Mouse (Mus musculus) adrenal gland, adult 2 months (tissue): ENCODE results near the gene Alg11. TPM values are rescaled to one million over a fixed set of nuclear protein-coding genes. Genes with fewer than 3 reads are reported as not detected.

Experiments used
- DNase-seq: peaks from one replicate; pipeline ENCODE4 v3.0.0; 2021
- long read RNA-seq: library from polyadenylated mRNA; stranded (forward); transcript quantifications from one replicate; pipeline ENCODE4 v2.0.0, GENCODE M21; 2021
- polyA plus RNA-seq: library from polyadenylated mRNA; depleted of rRNA; stranded (reverse); fragments of >200 nt; gene quantifications from 2 replicates; pipeline ENCODE4 v1.2.3, GENCODE M21; 2012; rRNA removed
- total RNA-seq, 2 experiments: library from RNA; stranded (reverse); gene quantifications; 2 replicates each; pipeline ENCODE4 v1.2.3; 2021

Gene Alg11
- total RNA-seq, result 10 to 100 TPM; 36.3 to 36.7 TPM
- polyA plus RNA-seq, result 0.95 and 1.3 TPM in 2 replicates
- long read RNA-seq, full-length matches to known transcripts, result 5 of 5 reads
- long read RNA-seq, partial matches to known transcripts, result 0 of 5 reads
- long read RNA-seq, other reads (novel, unspliced or antisense), result 0 of 5 reads

DNA sequence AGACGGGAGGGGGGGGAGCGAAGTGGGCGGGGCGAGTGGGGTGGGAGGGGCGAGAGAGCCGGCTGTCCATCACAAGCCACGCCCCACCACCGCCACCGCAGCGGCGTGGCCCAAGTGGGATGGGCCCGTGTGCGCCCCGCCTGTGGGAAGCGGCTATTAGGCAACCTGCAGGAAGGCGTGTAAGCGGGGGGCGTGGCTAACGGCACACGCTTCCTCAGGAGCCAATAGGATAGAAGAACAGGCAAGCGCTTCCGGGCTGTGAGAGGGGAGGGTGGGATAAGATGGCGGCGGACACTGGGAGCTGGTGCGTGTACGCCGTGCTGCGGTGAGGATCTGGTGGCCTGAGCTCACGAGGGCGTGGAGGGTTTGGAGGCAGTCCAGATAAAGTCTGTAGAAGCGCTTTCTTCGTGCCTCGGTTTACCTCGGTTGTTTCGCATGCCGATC lies at the start of gene Alg11:
Gene Alg11 (plus strand): TSS at position 276 of the 444 bp plus-strand sequence.
- DNase-seq, result peak; percentile 98

DNA sequence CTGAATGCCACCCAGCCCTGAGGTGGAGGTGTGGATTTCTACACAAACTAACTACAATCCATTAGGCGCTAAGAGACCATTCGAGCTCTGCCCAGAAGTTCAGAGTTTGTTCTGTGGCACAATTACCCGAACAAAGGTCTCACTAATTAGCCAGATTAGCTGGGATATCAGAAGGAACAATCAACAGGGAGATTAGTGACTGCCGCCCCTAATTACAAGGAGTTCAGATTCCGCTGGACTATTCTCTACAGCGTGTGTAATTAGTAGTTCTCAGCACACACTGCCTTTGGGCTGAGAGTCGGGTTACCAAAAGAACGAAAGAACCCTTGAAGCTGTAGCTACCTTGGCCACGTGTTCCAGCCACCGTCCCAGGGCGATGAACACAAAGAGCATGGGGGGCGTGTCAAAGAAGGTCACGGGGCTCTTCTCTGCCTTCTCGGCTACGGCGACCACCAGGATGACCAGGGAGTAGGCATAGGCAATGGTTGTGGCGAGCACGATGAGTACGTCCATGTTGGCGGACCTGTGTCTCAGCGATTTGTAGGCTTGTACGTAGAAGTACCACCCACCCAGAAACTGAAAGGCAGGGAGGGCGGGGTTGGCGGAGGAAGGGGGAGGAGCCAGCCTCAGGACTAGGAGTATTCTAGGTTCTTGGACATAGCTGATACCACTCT lies 47.4 kb upstream of the Alg11 start:
- no peak for DNase-seq

DNA sequence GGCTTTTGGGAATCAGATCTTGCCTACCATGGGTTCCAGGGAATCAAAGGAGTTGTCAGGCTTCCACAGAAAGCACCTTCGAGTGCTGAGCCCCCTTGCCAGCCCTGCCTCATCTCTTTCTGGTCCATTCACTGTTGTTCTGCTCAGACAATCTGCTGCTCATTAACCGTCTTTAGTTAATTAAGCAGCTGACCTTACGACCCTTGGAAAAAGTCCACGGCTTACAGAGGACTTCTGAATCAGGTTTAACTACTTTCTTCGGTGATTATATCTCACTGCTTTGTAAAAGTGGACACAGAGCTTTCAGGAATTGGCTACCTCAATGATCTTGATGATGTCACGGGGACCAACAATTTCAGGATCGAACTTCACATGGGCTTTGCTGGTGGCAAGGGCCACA lies 42.8 kb upstream of the Alg11 start:
- DNase-seq, result no peak

DNA sequence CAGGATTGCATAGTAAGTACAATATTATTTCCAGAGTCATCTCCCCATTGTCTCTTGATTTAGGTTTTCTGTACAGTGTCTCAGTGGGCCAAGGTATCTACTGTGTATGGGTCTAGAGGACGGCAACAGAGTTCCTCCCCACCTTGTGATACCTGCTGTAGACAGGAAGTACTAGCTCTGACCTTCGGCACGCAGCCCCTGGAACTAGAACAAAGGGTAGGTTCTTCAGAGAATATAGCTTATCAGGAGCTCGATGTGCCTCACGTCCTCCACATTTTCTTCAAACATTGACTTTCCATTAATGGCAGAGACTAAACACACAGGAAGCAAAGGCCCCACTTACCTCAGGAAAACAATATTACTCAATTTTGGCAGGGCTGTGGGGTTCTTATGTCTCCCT lies 41.0 kb upstream of the Alg11 start:
- no peak for DNase-seq

DNA sequence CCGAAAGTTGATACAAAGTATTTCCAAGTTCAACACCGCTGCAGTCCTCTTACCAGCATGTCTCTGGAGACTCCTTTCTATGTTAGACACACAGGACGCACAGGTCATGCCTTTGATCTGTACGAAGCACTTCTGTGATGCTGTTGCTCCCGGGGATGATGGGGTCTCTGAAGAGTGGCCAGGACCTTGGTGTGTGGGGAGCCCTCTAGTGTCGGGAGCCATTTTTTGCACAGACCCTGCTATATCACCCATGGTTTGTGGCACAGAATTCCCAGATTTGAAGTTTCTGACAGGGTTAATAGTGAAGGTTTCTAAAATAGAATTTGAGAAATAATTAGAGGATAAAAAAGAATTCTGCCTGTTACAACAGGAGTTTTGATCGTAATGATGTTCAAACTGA lies 38.3 kb upstream of the Alg11 start:
- DNase-seq, result no peak

DNA sequence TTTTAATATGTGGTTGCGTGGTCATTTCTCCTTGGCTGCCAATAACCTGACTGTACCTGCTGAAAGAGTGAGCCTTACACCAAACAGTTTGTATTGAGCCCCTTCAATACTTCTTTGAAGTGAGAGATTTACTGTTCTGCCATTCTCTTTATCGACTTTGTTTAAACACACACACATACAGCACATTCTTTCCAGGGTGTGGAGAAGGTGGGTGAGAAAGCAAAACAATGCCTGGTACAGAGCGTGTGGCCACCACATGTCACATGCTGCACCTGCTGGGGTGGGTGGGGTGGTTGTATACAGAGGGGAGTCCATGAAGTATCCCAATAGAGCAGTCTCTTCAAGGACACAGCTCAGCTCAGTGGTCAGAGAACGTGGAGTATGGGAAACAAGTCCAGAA lies 35.3 kb upstream of the Alg11 start:
- no peak for DNase-seq

DNA sequence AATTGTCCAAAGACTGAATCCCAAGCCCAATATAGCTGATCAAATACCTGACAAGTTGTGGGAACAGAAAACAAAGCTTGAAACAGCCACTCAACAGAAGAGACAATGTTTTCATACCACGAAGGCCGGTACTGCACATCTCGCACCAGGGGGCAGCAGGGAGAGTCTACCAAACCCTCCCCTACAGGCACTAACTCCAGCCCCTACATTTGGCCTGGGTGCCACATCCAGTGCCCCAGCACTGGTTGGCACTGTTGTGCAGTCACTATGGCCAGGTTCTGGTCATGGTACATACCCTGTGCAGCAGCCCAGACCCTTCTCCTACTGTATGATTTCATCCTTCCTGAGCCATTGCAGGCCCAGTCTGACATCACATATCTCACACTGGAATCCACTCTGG lies 31.5 kb upstream of the Alg11 start:
- no peak for DNase-seq

DNA sequence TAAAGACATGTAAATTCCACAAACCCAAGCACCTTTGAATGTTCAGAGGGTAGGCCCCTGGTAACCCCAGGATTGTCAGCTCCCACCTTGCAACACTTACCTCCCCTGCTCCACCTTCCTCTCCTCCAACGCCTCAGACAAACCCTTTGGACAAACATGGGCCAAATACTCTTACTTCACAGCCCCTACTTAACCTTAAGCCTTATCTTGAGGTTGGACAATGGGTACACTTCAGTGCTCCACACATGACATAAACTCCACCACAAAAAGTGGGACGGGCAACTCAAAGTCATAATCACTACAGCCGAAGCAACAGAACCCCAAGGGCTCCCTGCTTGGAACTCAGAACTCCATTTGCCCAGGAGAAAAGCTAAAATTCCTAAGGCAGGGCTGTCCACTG lies 29.5 kb upstream of the Alg11 start:
- no peak for DNase-seq

DNA sequence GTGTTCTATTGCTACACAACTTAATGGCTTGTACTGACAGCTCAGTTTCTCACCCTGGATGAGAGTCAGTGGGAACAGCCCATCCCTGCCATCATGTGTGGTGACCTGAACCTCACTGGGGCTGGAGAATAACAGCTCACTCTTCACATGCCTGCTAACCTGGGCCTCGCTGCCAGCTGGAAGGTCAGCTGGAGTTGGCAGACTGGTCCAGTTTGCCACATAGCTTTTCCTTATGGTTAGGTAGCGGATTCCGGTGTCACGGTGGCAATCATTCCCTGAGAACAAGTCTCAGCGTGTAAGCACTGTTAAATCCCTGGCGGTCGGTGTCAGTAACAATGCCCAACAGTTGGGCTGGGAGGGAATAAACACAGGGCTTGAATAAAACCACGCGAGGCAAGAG lies 24.4 kb upstream of the Alg11 start:
- DNase-seq, result no peak

DNA sequence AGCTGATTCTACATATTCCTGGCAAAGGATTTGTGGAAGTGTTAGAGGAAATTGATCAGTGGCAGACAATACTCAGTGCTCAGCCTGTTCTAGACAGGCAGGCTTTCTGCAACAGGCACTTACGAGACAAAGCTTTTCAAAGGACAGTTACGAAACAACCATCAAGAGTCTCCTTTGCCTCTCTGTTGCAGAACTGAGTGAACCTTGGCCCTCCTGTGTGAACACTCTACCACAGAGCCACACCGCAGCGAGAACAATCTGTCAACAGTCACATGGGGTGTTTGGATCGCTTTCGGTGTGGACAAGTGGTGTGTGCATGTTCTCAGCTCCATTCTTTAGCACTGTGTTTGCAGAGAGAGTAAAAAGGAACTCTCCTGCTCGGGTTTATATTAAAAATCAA lies 23.5 kb upstream of the Alg11 start:
- DNase-seq, result no peak

DNA sequence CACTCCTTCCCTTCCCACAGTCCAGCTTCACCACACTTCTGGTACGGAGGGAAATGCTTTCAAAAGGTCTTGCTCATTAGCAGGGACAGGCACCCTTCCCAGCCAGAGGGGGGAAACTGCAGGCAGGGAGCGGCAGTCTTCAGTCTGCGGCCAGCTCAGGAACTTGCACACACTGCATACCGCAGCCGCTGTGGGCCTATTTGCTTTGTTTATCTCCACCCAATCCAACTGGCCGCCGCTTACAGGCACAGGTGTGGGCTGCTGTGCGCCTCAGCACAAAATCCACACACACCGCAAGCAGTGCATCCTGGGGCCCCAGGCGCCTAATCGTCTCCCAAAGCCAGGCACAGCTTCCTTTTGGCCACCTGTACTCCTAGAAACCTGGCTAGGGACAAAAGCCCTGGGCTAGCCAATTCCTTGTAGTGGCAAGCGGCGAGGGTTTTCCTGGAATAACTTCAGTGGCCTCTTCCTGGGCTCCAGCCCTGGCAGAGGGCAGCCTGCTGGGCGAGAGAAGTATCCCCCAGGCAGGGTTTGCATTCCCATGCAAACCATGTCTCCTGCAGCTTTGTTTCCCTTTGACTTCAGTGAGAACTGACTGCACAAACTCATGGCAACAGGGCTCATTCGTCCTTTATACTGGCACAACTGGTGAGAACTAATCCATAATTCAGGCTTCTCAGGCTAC lies 20.9 kb upstream of the Alg11 start:
- DNase-seq, result no peak

DNA sequence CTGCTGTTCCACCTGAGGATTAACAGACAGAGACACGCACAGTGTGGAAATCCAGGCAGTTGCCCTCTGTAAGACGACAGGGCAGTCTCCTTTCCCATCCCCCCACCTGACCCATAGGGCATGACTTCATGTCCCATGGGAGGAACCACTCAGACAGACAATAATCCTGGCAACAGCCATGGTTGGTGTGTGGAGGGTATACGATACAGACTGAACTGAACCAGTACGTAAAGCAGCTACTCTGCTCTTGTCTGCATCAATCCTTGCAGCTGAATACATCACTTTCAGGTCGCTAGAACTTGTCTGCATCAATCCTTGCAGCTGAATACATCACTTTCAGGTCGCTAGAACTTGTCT lies 20.4 kb upstream of the Alg11 start:
- no peak for DNase-seq

DNA sequence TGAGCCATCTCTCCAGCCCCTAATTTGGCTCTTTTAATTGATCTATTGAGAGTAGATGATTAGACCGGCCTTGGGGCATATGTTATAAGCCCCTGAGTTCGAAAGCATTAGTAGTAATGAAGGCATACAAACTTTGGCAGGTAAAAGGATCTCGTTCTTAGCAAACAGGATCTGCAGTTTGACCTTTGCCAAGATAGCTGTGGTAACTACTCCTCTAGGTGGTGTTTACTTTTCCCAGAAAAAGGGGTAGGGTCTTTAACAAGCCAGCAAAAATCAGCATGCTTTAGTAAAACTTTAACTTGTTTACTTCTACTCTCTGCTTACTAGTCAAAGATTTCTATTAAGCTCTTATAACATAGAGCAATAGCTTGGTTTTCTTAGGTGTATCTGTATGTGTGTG lies 18.0 kb upstream of the Alg11 start:
- no peak for DNase-seq

DNA sequence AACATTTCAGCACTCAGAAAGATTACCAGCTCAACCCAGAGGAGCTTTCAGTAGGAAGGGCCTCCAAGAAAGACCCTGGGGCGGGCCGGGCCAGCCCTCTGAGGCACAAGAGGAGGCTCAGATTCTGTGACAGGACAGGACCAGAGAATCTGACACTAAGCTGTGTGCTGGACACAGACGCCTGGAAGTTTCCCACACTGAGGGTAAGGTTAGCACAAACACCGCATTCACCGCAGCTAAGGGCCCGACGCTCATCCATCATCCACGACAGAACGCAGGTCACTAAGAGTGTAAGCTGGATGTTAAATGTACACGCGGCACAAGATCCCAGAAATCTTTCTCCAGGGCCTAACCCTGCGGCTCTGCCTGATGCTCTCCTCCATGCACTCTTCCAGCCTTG lies 16.8 kb upstream of the Alg11 start:
- no peak for DNase-seq

DNA sequence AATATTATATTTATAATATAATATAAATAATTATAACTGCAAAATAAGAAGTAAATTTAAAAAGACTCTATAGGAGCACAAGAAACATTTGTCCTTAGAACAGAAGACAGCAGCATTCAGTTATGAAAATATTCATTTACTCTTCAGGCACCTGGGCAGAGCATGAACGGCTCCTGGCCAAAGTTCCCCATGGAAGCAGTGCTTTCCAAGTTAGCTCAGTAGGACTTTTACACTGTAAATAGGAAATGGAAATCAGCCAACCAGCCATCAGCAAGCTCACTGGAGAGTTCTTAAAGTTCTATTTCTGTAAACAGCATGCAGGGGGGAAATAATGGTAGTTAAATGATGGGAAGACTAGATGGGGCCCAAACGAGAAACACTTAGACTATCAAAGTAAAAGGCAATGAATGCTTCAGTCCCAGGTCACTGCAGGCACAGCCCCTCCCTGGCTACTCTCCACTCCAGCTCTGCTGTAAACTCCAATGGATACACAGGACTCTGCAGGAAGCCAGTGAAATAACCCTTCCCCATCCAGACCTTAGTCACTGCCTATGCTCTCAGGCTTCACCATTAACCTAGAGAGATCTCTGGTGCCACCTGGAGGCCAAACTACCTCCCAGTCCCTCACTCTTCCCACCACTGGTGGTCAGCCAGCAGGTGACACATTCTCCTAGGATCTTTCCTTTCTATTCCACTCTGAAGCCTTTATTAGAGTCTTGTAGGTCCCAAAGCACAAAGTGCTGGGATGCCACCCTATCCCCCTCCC lies 12.6 kb upstream of the Alg11 start:
- DNase-seq, result peak; percentile 48

DNA sequence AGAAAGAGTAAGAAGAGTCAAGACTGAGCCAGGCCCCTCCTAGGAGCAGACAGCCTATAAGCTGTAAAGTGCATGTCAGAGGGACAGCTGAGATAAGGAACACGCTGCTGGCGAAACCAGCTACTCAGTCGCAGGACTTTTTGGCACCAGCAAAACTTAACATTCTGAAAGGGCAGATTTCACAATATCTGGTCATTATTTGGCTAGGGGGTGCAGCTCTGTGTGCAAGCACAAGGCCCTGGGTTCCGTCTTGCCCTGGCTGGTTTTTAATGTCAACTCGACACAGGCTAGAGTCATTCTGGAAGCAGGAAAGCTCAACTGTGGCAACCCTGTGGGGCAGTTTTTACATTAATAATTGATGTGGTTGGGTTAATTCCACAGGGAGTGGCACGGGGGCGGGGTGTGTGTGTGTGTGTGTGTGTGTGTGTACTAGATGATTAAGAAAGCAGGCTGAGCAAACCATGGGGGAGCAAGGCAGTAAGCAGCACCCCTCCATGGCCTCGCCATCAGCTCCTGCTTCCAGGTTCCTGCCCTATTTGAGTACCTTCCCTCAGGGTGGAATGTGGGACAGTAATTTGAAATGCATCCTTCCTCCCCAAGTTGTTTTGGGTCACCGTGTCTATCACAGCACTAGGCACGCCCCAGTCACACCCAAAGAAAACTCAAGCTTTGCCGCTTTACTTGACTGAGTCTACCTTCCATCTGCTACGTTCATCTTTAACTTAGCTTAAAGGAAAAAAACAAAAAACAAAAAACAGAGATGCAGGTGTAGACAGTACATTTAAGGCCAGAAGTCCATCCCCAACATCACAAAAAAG lies 5.6 kb upstream of the Alg11 start:
- peak; percentile 66 for DNase-seq

DNA sequence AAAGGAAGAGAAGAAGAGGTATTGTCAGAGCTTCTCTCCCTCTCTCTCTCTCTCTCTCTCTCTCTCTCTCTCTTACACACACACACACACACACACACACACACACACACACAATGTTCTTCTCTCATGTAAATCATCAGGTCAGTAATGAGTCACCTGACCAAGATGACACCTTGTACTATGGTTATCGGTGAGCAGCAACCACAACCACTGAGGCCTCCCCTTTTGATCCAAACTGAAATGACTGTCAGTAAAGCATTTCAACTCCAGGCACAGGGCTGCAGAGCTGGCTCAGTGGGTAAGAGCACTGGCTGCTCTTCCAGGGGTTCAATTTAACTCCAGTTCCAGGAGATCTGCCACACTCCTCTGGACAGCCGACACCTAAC lies 5.0 kb upstream of the Alg11 start:
- DNase-seq, result no peak

DNA sequence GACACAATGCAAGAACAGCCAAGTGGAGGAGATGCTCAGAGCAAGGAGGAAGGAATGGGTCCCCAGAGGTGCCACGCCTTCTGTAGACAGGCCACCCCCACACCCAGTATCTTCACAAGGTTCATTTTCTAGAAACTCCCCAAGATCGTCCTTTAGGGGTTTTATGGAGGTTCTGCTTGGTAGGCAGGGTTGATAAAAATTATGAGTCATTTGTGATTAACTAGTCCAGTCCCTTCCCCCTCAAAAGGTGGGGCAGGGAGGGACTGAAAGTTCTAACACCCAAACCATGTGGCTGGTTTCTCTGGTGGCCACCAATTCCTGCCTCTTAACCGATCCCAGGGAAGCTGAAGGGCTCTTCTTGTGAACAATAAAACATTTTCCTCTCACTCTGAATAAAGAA lies 3.7 kb upstream of the Alg11 start:
- no peak for DNase-seq

DNA sequence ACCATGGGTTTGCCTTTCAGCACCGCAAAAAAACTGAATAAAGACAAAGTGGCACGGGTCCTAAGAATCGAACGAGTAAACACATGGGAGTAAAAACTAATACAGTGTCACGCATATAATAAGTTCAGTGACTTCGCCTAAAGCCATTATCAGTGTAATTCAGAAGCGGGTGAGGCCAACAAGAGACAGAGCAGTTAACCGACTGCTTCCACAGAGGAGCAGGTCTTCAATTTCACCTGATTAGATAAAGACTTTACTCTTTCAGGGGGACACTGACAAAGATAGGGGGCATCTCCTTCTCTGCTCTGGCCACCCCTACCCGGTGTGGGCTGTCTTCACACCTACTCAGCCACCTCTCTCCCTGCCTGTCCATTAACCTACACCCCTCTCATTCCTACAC lies 2.2 kb upstream of the Alg11 start:
- DNase-seq, result no peak

DNA sequence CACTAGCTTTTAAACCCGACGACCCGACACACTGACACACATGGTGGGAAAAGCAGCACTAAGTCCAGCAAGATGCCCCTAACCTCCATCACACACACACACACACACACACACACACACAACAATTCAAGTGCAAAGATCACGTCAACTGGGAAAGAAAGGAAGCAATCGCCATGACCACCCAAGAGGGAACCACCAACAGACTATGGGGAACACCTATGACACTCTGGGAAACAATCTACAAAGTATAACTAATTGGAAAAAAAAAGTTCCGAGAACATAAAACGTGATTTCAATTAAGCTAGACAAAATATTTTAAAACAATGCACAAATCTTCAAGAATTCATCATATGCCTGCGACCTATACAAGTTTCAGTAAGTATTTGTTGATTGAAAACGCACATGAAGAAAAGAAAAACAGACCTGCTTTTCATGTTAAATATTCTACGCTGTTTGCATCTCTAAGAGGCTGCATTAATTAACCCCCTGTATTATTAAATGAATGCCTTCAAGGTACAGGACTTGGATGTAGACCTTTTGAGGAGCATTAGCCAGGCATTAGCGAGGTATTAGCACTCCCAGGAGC lies 1.3 kb upstream of the Alg11 start:
- no peak for DNase-seq

DNA sequence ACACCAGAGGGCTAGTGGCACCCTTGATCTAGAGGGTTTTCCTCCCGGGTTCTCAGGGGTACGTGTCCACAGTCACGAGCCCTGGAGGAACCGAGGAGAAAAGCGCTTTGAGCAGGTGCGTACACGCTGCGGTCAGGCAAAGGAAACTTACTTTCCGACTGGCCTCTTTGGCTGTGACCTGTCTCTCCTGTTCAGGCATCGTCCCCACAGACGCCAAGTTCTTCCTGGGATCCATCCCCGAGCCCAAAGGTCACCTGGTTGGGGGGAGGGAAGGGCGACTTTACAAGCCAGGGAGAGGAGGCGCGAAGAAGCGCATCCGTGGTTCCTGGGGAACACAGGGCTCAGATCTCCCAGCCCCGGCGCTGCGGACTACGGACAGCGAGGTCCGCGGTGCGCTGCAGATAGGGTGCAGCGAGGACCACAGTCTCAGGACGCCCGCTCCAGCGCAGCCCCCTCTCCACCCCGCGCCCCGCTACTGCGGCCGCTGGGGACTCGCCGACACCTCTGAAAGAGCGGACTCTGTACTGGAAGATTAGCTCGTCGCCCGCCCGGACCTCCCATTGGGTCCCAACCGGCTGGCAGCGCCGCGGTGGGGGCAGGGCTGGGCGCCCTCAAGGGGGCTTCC lies 588 bp upstream of the Alg11 start, which contains the start of gene Atp7b:
Gene Atp7b (minus strand): TSS at position 485 of the 625 bp plus-strand sequence.
- no peak for DNase-seq
